Mouse (Mus musculus) cerebellum, postnatal 25 days (tissue): ENCODE data around the gene Large1.

Experiments used
- DNase-seq, 2 experiments: peaks; one replicate each; pipeline ENCODE4 v3.0.0; 2021; ENCODE audit warnings: mixed read lengths in 2 of 2

The Large1 gene

GRCm38 (mm10) chr8:72765696-72766095 is 587.6 kb downstream of the Large1 start:
- DNase-seq, result no peak
